Mouse (Mus musculus) megakaryocyte progenitor cell, adult 5-6 weeks (primary cell): Measurements from ENCODE around the gene Lrrc46. TPM values are rescaled to one million over a fixed set of nuclear protein-coding genes. Genes with fewer than 3 reads are reported as not detected.

ENCODE experiments used
- ATAC-seq: replicated peaks from 2 replicates; pipeline ENCODE4 v1.8.0; 2016; ENCODE audit warnings: mild to moderate bottlenecking, moderate TSS enrichment, inconsistent platforms; ENCODE audit not compliant: poor library complexity
- total RNA-seq, 2 experiments: library from RNA; stranded (forward) in 1 of 2; stranded (reverse) in 1 of 2; fragments of 157-497, 149-512 nt in 1 of 2; fragments of 200-1000 nt in 1 of 2; gene quantifications; 2 replicates each; pipeline versions ENCODE4 v1.2.3 to v1.2.4; 2015 to 2017

Lrrc46 gene
- total RNA-seq (2015) = 0.64 and 0.69 TPM in 2 replicates
- total RNA-seq (2017) = not detected in 2 replicates

DNA sequence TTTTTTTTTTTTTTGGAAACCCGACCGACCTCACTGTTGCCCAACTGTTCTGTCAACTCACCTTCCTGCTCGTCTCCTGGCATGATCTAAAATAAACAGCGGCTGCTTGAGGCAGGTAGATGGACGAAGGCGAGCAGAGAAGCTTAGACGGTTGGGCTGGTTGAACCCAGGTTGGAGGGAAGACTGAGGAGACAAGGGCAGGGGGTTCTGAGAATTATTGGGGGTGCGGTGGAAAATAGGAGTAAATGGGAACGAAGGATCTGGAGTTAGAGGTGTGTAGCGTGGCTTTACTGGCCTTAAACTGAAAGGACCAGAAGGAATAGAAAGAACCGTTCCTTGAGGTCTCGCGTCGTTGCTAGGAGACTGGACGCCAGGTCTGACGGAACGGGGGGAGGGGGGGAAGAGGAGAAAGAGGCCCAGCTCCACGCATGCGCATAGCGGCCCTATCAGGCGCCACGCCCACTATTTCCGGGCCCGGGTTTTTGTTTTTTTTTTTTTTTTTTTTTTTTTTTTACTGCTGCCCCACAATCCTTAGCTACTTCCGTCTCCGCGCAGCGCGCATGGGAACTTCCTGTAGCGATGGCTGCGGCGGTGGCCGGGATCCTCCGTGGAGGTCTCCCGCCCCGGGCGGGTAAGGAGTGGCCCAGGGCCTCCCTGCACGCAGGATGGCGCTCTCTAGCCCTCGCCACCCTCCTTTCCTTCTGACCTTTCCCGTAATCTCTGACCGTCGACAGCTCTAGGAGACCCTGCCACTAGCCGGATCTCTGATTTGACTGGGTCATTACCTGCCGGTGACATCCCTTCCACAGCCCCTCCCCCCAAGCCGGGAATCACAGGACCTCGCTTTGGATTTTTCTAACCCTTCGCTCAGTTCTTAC lies at the start of gene Lrrc46, which contains the start of gene Mrpl10:
TSS of gene Lrrc46 (minus strand) at position 386 of the 878 bp plus-strand sequence.
TSS of gene Mrpl10 (plus strand) at position 539 of the 878 bp plus-strand sequence.
- ATAC-seq = peak; percentile 96

DNA sequence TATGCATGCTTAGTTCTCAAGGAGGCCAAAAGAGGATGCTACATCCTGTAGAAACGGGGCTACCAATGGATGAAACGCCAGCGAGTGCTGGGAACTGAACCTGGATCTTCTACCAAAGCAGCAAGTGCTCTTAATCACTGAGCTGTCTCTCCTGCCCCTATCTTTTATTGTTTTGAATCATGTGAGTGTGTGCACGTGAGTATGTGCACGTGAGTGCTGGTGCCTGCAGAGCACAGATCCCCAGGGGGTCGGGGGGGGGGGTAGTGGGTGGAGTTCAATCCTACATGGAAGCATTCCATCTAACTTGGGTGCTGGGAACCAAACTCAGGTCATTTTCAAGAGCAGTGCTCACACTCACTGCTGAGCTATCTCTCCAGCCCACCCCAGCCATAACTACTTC lies 45.2 kb upstream of the Lrrc46 start:
- no peak for ATAC-seq

DNA sequence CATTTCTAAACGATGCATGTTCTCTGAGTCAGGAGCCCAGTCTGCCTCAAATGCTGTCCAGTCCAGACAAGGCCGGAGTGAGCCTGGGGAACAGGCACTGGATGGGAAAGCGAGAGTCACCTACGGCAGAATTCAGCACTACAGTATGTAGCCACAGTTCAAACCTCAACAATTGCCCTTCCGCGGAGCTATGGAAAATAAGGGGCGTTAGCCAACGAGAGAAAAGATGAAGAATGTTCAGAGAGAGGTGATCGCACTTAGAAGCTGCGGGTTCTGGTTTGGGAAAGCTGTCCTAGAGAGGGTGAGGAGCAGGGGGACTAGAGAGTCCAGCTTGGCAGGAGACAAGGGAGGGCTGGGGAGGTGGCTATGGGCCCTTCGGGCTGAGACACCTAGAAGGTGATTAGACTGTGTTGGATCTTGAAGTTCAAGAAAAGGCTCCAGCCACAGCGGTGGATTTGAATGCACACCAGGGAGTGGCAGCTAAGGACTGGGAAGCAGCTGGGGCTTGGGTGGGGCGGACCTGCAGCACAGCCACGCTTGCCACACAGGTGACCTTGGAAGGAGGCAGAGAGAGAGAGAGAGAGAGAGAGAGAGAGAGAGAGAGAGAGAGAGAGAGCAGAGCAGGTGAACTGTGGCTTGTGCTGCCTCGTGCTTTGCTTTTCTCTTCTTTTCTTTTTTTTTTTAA lies 43.8 kb upstream of the Lrrc46 start:
- ATAC-seq = no peak

DNA sequence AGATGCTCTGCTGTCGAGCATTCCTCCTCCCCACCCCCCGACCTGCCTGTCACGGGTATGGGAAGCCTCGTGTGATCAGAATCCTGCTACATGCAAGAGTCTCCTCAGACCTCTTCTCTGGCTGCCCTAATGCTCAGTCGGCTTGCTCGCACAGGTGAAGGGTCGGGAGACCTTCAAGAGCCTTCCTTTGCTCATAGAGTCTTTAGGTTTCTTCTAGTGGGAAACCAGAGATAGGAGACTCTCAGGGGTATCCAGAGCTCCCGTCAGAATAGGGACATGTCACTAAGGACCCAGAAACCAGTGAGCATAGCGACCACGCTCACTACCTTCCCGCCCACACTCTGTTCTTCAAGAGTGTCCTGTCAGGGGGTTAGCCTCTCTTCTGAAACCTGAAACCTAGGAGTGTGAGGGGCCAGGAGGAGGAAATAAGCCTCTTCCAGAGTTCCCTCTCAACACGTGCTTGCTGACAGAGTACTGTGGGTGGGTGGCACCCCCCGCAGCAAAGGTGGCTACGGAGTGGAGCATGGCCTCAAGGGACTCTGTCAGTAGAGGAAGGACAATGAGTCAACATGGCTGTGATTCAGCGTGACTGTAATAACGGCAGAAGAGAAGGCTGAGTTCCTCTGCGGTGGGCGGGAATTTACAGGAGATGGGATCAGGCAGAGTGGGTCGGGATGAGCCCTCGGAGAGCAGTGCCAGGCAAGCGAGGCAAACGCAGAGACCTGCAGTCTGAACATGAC lies 42.4 kb upstream of the Lrrc46 start:
- ATAC-seq = 0 out of 2 replicates have a peak, but pooled peaks have one; percentile 14

DNA sequence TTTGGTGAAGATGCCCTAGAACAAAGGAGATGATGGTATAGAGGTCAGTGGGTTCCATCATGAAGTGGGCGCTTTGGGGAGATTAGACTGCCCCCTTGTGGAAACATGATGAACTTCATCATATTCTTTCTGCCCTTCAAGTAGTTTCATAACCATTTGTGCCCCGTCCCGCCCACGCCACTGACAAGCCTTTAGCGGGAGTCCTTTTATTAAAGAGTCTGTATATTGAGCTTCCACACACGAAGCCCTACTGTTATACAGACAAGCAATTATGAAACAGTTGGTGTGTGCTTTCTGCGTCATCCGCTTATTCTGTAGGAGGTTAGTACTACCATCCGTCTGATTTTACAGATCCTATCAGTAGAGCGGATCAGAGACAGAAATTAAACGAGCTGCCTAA lies 41.8 kb upstream of the Lrrc46 start:
- ATAC-seq = peak; percentile 87

DNA sequence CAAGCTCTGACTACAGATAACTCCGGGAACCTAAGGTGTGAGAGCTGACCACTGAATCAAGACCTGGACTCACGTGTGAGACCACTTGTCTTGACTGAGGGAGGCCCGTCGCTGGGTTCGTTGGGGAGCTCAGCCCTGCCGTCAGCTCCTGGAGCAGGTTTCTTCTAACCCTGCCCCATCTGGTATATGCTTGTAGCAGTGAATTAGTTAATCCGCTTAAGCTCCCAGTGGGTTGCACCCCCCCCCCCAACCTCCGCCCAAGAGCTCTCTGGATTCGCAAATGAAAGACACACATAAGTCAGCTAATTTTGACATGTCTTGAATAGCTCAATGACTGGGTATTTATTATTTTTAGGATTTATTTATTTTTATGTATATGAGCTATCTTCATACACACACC lies 39.1 kb upstream of the Lrrc46 start:
- no peak for ATAC-seq

DNA sequence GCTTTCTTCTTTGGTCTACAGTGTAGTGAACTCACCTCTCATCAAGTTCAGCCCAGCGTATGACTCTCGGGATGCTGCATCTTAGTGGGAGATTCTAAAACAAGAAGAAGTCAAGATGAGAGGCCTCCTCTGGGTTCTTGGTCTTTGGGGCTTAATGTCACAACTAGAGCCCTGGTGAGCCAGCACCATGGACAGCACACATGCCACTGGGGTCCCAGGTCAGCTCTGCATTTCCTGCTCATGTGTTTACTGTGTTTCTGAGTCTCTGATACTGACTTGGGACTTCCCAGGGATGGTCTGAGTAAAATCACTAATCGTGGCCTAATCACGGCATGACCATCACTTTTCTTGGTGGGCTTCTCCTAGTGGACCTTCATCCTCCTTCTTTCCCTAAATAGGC lies 37.5 kb upstream of the Lrrc46 start:
- peak; percentile 64 for ATAC-seq

DNA sequence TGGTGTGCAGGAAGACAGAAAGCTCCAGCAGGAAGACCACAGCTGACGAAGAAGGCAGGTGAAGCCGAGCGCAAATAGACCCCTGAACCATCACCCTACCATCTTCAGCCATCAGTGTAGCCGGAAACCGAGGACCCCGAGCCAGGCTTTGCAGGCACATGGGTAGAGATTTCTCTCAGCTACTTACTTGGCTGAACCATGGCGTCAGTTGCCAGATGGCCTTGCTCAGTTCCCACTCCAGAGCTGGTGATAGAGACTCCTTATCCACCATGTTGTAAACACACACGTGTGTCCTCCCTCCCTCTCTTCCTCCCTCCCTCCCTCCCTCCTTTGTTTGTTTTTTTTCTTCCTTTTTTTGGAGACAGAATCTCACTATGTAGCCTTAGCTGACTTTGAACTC lies 33.0 kb upstream of the Lrrc46 start:
- ATAC-seq = no peak

DNA sequence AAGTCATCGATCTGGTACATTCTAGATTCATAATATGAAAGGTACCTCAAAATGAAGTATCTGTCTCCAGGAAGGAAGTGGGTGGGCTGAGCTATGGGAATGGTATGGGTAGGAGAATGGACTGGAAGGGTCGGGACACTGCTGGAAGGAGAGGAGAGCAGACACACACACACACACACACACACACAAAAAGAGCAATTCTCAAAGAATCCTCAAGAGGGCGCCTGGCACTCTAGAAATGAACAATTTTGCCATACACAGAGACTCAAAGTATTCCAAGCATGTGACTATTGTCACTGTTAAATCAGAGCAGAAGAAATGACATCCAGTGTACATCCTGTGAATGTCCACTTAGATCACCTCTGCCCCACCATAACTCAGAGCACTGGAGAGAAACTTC lies 31.3 kb upstream of the Lrrc46 start:
- peak; percentile 72 for ATAC-seq

DNA sequence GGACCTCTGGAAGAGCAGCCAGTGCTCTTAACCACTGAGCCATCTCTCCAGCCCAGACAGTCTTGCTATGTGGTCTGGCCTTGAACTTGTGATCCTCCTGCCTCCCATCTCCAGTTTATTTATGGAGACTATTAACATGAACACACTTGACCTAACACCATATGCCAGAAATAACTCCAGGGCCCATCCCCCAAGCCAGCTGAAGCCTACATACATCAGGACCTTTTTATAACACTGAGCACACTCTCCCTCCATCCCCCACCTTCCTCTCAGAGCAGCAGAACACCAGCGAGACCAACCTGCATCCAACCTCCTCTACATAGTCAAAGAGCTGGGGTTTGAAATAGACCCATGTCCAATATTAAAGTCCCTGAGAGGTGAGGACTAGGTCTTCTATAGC lies 29.9 kb upstream of the Lrrc46 start:
- ATAC-seq = no peak

DNA sequence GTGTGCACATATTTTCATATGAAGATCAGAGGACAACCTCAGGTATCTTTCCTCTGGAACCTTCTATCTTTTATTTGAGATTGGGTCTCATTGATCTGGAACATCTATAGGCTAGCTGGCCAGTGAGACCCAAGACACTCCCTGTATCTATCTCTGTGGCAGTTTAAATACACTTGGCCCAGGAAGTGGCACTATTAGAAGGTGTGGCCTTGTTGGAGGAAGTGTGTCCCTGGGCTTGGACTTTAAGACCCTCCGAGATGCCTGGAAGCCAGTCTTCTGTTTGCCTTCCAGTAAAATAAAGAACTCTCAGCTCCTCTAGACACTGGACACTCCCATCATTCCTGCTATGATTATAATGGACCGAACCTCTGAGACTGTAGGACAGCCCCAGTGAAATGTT lies 28.6 kb upstream of the Lrrc46 start:
- no peak for ATAC-seq

DNA sequence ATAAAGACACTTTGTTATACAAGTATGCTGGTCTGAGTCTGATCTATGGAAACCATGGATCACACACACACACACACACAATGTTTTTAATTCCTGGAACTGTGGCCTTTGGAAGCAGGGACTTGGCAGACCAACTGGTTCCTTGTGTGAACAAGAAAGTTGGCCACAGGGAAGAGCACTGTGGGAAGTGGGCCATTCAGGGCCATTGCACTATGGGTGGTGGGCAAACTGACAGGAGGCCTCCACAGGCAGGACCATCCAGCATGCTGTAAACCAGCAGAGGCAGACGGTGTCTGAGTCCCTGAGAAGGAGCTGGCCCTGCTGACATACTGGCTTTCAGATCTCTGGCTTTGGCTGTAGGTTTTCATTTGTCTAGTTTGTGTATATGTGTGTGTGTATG lies 28.1 kb upstream of the Lrrc46 start:
- no peak for ATAC-seq

DNA sequence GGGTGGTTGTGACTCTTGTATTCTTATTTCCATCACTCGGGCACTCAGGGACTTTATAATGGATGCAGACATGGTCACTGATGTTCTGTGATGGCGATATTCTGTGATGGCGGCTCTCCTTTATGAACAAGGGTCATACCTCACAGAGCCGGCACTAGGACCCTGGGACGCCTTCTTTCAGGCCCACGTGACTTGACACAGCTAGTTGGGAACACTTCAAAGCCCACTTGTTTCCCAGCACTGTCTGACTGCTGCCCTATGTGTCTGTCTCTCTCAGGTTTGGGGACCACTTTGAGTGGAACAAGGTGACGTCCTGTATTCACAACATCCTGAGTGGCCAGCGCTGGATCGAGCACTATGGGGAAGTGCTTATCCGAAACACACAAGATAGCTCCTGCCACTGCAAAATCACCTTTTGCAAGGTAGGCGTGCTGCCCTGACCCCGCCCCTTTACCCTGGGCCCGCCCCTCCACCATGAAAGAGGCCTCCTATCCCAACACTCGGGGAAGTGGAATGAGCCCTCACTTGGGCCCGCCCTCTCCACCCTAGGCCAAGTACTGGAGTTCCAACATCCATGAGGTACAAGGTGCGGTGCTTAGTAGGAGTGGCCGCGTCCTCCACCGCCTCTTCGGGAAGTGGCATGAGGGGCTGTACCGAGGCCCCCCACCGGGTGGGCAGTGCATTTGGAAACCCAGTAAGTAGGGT lies 25.6 kb upstream of the Lrrc46 start:
- no peak for ATAC-seq

DNA sequence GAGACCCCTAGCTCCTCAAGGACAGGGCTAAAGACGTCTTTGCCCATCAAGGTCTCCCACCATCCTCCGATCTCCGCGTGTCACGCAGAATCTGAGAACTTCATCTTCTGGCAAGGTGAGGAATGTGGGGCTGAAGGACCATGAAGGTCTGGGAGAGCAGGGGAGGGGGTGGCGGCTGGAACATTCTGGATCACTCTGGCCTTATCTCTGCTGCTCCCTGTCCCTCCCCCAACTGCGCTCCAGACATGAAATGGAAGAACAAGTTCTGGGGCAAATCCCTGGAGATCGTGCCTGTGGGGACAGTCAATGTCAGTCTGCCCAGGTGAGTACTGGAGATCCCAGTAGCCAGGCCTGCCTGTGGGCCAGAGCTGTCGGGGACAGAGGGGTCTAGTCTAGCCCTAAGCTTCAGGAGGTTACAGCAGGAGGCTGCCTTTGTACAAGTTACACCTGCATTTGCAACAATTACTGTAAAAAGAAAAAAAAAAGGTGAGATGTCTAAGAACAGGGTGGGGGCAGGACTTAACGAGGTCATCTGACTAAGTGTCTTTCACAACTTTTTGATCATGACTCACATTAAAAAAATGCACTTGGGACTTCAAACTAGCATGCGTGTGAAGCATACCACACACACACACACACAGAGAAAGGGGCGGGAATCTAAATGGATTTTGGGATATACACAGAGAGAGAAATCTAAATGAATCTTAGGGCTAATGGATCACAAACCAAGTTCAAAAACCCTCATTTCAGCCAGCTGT lies 24.5 kb upstream of the Lrrc46 start:
- no peak for ATAC-seq

DNA sequence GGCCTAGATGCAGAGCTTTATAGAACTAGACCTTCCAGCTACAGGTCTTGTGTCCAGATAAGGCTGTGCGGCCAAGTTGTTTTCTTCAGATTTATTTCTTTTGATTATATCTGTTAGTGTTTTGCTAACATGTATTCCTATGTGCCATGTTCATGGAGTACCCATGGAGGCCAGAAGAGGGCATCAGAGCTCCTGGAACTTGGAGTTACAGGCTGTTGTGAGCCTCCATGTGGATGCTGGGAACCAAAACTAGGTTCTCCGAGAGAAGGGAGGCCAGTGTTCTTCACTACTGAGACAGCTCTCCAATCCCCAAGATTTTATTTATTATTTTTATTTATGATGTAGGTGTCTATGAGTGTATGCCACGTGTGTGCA lies 22.7 kb upstream of the Lrrc46 start:
- no peak for ATAC-seq

DNA sequence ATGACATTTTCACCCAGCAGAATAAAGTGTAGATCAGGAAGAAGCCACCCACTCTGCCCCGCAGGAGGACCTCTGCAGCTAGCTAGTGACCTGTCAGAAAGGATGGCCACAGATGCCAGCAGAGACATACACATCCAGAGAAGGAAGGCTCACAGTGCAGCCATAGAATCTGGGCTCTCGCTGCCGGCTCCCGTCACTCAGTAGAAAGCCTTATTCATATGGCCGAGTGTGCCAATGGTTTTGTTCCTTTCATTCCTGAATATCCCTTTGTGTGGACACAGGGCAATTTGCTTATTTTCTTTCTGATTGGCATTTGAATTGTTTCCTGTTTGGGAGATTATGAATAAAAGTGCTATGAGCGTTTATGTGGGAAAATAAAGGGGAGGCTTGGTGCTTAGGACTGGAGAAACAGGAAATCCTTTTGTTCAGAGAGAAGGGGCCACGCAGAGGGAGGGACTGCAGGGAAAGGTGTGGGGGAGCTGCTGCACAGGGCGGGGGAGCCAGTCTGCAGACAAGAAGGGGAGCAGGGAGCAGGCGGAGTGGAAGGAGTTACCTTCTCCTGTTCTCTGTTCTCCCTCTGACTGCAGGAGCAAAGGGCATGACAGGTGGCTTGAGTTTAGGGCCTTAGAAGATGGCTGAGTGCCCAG lies 22.2 kb upstream of the Lrrc46 start:
- no peak for ATAC-seq

DNA sequence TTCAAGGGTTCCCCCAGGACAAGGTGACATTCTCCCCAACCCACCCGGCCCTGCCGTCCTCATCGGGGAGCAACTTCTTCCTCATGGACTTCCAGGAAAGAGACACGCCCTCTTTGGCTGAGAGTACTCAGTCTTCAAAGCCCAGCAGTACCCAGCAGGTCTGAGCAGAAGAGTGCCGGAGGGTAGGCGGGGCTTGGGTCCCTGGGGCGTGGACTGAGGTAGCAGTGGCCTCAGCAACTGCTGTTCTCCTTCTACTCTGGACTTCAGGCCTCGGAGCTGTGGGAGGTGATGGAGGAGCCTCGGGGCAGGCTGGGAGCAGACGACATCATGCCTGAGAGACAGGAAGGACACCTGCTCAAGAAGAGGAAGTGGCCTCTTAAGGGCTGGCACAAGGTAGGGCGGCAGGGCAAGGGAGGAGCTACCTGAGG lies 11.0 kb upstream of the Lrrc46 start:
- peak; percentile 57 for ATAC-seq

DNA sequence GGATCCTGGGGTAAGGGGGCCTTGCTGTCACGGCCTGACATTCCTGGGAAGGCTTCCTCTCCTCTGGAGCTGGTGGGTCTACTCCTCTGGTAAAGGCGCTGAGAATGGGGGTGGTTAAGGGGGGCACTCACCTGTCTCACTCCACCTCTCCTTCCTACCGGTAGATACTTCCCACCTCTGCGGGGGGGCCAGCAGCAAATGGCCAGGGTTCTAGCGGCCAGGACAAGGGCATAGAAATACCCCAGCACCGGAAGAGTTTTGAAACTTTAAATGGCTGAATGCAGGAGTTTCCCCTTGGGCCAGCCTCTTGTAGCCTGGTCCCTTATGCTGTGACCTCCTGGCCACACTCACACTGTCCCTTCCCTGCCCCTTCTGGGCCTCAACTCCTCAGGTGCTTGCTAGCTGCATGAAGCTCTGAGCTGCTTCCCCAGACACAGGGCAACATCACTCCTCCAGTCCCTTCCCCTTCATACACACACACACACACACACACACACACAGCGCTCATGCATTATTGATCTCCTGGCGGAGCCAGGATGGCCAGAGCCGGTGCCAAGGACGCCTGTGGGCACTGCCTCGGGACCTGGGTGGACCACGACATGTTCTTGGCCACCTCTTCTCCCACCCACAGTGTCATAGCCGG lies 9.9 kb upstream of the Lrrc46 start:
- ATAC-seq = 0 out of 2 replicates have a peak, but pooled peaks have one; percentile 18
